Mouse (Mus musculus) G1E (cell line): ENCODE measurements around the gene Gsdma.

Experiments
- CTCF ChIP-seq: IDR thresholded peaks from 2 replicates; pipeline ENCODE4 v1.5.1; 2012; ENCODE audit warnings: low read depth, low read length, inconsistent platforms, mixed read lengths
- TAL1 ChIP-seq: conservative IDR thresholded peaks from 2 replicates; pipeline ENCODE4 v1.6.1; 2012; ENCODE audit warnings: low read depth, low read length, inconsistent platforms, mixed read lengths

DNA sequence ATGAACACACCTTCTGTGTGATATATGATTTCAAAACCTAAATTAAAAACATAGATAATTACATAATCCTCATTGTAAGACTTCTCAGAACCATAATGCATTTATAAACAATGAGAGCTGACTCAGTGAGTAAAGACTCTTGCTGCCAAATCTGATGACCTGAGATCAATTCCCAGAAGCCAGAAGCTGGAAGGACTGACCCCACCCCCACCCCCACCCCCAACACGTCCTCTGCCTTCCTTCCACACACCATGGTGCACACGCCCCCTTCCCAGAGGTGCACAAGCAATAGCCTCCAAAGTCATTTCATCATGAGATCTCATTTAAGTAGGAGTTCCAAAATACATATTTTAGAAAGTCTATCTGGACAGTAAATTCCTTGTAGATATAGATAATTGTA, 56.6 kb downstream of the Gsdma start:
- TF ChIP-seq CTCF (no peak), TAL1 (no peak)
